Mouse (Mus musculus) neutrophil, adult 83 days (primary cell): ENCODE data around the gene Tmprss11a. TPM values are rescaled to one million over a fixed set of nuclear protein-coding genes. Genes with fewer than 3 reads are reported as not detected.

Source experiments
- total RNA-seq, 2 experiments: library from RNA; stranded (reverse); gene quantifications; one replicate each; pipeline ENCODE4 v1.2.4; 2023

The Tmprss11a gene
- total RNA-seq, result not detected

GRCm38 (mm10) chr5:86468890-86469289 is at the start of gene Tmprss11a:
TSS of gene Tmprss11a (minus strand) at chr5:86468990.

GRCm38 (mm10) chr5:86518500-86518899 is 49.7 kb upstream of the Tmprss11a start, which contains the start of gene Tmprss11g:
TSS of gene Tmprss11g (minus strand) at chr5:86518600.

GRCm38 (mm10) chr5:86373320-86373719 is 95.5 kb downstream of the Tmprss11a start, which contains the start of gene Tmprss11d:
TSS of gene Tmprss11d (minus strand) at chr5:86373420.

Other genes with a start within 250 kb of the Tmprss11a start
- gene Tmprss11c, start 179.7 kb downstream of the Tmprss11a start, total RNA-seq, result not detected
- gene Tmprss11d, start 95.6 kb downstream of the Tmprss11a start, total RNA-seq, result not detected
- not detected for gene Tmprss11g, start 49.6 kb upstream of the Tmprss11a start, total RNA-seq
- gene Tmprss11f, start 163.4 kb upstream of the Tmprss11a start, total RNA-seq, result not detected
- gene Tmprss11b, start 207.4 kb upstream of the Tmprss11a start, total RNA-seq, result not detected